Comparison of ENCODE assay signal across 1 mouse cellular context in genomic region chr4:32011218-32011973, GRCm38 (mm10).
TF ChIP-seq lines count a peak whose summit lies in the region.

No protein-coding gene starts in this region.

TF ChIP-seq in CH12.LX, 34 proteins besides CTCF, POLR2A, EP300 and RAD21 (continued from another document):
- TF ChIP-seq TCF12 (IDR thresholded peaks at IDR 0.05; ENCODE audit: low read depth, low read length) (no peak), UBTF (IDR thresholded peaks at IDR 0.05; ENCODE audit: low read depth, low read length) (no peak), USF1 (IDR thresholded peaks at IDR 0.05; ENCODE audit: low read depth, low read length) (no peak), ETS1 (conservative IDR thresholded peaks at IDR 0.05; ENCODE audit: low read depth, low read length) (no peak), E2F4 (IDR thresholded peaks at IDR 0.05; ENCODE audit: insufficient replicate concordance, low read depth, low read length) (no peak), CHD2 (IDR thresholded peaks at IDR 0.05; ENCODE audit: low read length) (no peak), IRF4 (IDR thresholded peaks at IDR 0.05; ENCODE audit: low read depth, low read length) (no peak), RCOR1 (conservative IDR thresholded peaks at IDR 0.05; ENCODE audit: low read depth, low read length) (no peak), MAZ (IDR thresholded peaks at IDR 0.05; ENCODE audit: low read depth, low read length) (no peak), ZKSCAN1 (IDR thresholded peaks at IDR 0.05; ENCODE audit: borderline replicate concordance, low read depth, low read length) (no peak), ZC3H11A (IDR thresholded peaks at IDR 0.05; ENCODE audit: low read depth, low read length) (no peak)
